Mouse (Mus musculus) liver (tissue): ENCODE data around the gene Med26.

ENCODE experiments used
- DNase-seq: peaks from one replicate; pipeline ENCODE4 v3.0.0-alpha.2; 2020; ENCODE audit warnings: mixed read lengths

Gene Med26

GRCm38 (mm10) chr8:72487014-72487413, 61.1 kb downstream of the Med26 start:
- no peak for DNase-seq

GRCm38 (mm10) chr8:72485456-72486199, 62.4 kb downstream of the Med26 start:
- peak; percentile 32 for DNase-seq

GRCm38 (mm10) chr8:72474826-72475546, 73.1 kb downstream of the Med26 start, which contains the start of gene Cherp:
Gene Cherp (minus strand): TSS chr8:72475226.
- DNase-seq: peak; percentile 96

GRCm38 (mm10) chr8:72470684-72471083, 77.4 kb downstream of the Med26 start:
- no peak for DNase-seq

- no peak for DNase-seq
Measured at GRCm38 (mm10) chr8:72469984-72470383, 78.1 kb downstream of the Med26 start.

- no peak for DNase-seq
Measured at GRCm38 (mm10) chr8:72469243-72469642, 78.8 kb downstream of the Med26 start.

GRCm38 (mm10) chr8:72464211-72464610, 83.9 kb downstream of the Med26 start:
- DNase-seq: no peak

- no peak for DNase-seq
Measured at GRCm38 (mm10) chr8:72459881-72460533, 88.1 kb downstream of the Med26 start.

GRCm38 (mm10) chr8:72458457-72458856, 89.6 kb downstream of the Med26 start:
- DNase-seq: no peak

GRCm38 (mm10) chr8:72457806-72458205, 90.3 kb downstream of the Med26 start:
- DNase-seq: no peak

- DNase-seq: no peak
Measured at GRCm38 (mm10) chr8:72455317-72455716, 92.8 kb downstream of the Med26 start.

- no peak for DNase-seq
Measured at GRCm38 (mm10) chr8:72453904-72454303, 94.2 kb downstream of the Med26 start.

- peak; percentile 29 for DNase-seq
Measured at GRCm38 (mm10) chr8:72451516-72451915, 96.6 kb downstream of the Med26 start.

GRCm38 (mm10) chr8:72445071-72445470, 103.0 kb downstream of the Med26 start:
- no peak for DNase-seq
